Mouse (Mus musculus): ENCODE measurements around the gene Xpc.
A peak's percentile ranks its signal among the peaks of the same experiment; 100 is the strongest.

Gene Xpc

GRCm38 (mm10) chr6:91494526-91494925 is 21.2 kb downstream of the Xpc start:
- TF ChIP-seq GATA4 (IDR thresholded peaks at IDR 0.05; ENCODE audit: insufficient replicate concordance, low read length), result no peak

- no peak for TF ChIP-seq GATA4 (IDR thresholded peaks at IDR 0.05; ENCODE audit: insufficient replicate concordance, low read length)
Measured at GRCm38 (mm10) chr6:91493053-91493452, 22.6 kb downstream of the Xpc start.

GRCm38 (mm10) chr6:91491004-91491403 is 24.7 kb downstream of the Xpc start:
- TF ChIP-seq GATA4 (IDR thresholded peaks at IDR 0.05; ENCODE audit: insufficient replicate concordance, low read length), result no peak

- no peak for TF ChIP-seq GATA4 (IDR thresholded peaks at IDR 0.05; ENCODE audit: insufficient replicate concordance, low read length)
Measured at GRCm38 (mm10) chr6:91489872-91490271, 25.8 kb downstream of the Xpc start.

GRCm38 (mm10) chr6:91488496-91489212 is 27.0 kb downstream of the Xpc start:
- TF ChIP-seq GATA4 (IDR thresholded peaks at IDR 0.05; ENCODE audit: insufficient replicate concordance, low read length), result no peak

- no peak for TF ChIP-seq GATA4 (IDR thresholded peaks at IDR 0.05; ENCODE audit: insufficient replicate concordance, low read length)
Measured at GRCm38 (mm10) chr6:91486736-91487453, 28.8 kb downstream of the Xpc start.

GRCm38 (mm10) chr6:91483371-91483770 is 32.3 kb downstream of the Xpc start:
- no peak for TF ChIP-seq GATA4 (IDR thresholded peaks at IDR 0.05; ENCODE audit: insufficient replicate concordance, low read length)

GRCm38 (mm10) chr6:91476541-91476940 is 39.1 kb downstream of the Xpc start:
- no peak for TF ChIP-seq GATA4 (IDR thresholded peaks at IDR 0.05; ENCODE audit: insufficient replicate concordance, low read length)

- TF ChIP-seq GATA4 (IDR thresholded peaks at IDR 0.05; ENCODE audit: insufficient replicate concordance, low read length), result no peak
Measured at GRCm38 (mm10) chr6:91474441-91475190, 41.1 kb downstream of the Xpc start.

- TF ChIP-seq GATA4 (IDR thresholded peaks at IDR 0.05; ENCODE audit: insufficient replicate concordance, low read length), result no peak
Measured at GRCm38 (mm10) chr6:91473805-91474440, 41.8 kb downstream of the Xpc start.

- 0 out of 2 replicates have a peak, but pooled peaks have one; percentile 7 for TF ChIP-seq GATA4 (IDR thresholded peaks at IDR 0.05; ENCODE audit: insufficient replicate concordance, low read length)
Measured at GRCm38 (mm10) chr6:91472868-91473804, 42.6 kb downstream of the Xpc start, which contains the start of the genes Chchd4 and Tmem43. Chchd4 (minus strand) TSS chr6:91473546. Tmem43 (plus strand) TSS chr6:91473703.

- no peak for TF ChIP-seq GATA4 (IDR thresholded peaks at IDR 0.05; ENCODE audit: insufficient replicate concordance, low read length)
Measured at GRCm38 (mm10) chr6:91472319-91472718, 43.4 kb downstream of the Xpc start.

GRCm38 (mm10) chr6:91470712-91471111 is 45.0 kb downstream of the Xpc start:
- no peak for TF ChIP-seq GATA4 (IDR thresholded peaks at IDR 0.05; ENCODE audit: insufficient replicate concordance, low read length)

GRCm38 (mm10) chr6:91467106-91467505 is 48.6 kb downstream of the Xpc start:
- no peak for TF ChIP-seq GATA4 (IDR thresholded peaks at IDR 0.05; ENCODE audit: insufficient replicate concordance, low read length)
